Mouse (Mus musculus) right cerebral cortex, postnatal 25 days (tissue): ENCODE results near the gene Rap1a.

ENCODE experiments used
- DNase-seq: peaks from one replicate; pipeline ENCODE4 v3.0.0; 2022

Rap1a gene

GRCm38 (mm10) chr3:105801191-105802166, at the start of gene Rap1a:
TSS of gene Rap1a (minus strand) at chr3:105801336.
- DNase-seq = peak; percentile 80

GRCm38 (mm10) chr3:105846294-105847069, 45.3 kb upstream of the Rap1a start:
- DNase-seq = no peak

- no peak for DNase-seq
These were observed 38.7 kb upstream of the Rap1a start for GRCm38 (mm10) chr3:105839836-105840235.

GRCm38 (mm10) chr3:105838655-105839054, 37.5 kb upstream of the Rap1a start:
- no peak for DNase-seq

- DNase-seq = no peak
These were observed 35.7 kb upstream of the Rap1a start for GRCm38 (mm10) chr3:105836883-105837282.

GRCm38 (mm10) chr3:105835875-105836274, 34.7 kb upstream of the Rap1a start:
- DNase-seq = no peak

GRCm38 (mm10) chr3:105831584-105831983, 30.4 kb upstream of the Rap1a start:
- no peak for DNase-seq

GRCm38 (mm10) chr3:105825501-105826161, 24.5 kb upstream of the Rap1a start:
- no peak for DNase-seq

GRCm38 (mm10) chr3:105824704-105825103, 23.6 kb upstream of the Rap1a start:
- no peak for DNase-seq

GRCm38 (mm10) chr3:105824103-105824502, 23.0 kb upstream of the Rap1a start:
- DNase-seq = no peak

GRCm38 (mm10) chr3:105823609-105824008, 22.5 kb upstream of the Rap1a start:
- no peak for DNase-seq

GRCm38 (mm10) chr3:105821504-105821903, 20.4 kb upstream of the Rap1a start:
- DNase-seq = no peak

GRCm38 (mm10) chr3:105820272-105820671, 19.1 kb upstream of the Rap1a start:
- DNase-seq = no peak

GRCm38 (mm10) chr3:105818130-105819004, 17.2 kb upstream of the Rap1a start:
- no peak for DNase-seq

- no peak for DNase-seq
These were observed 15.0 kb upstream of the Rap1a start for GRCm38 (mm10) chr3:105816089-105816488.

GRCm38 (mm10) chr3:105815236-105815904, 14.2 kb upstream of the Rap1a start:
- DNase-seq = no peak

- DNase-seq = no peak
These were observed 10.0 kb upstream of the Rap1a start for GRCm38 (mm10) chr3:105811146-105811545.

GRCm38 (mm10) chr3:105808179-105809037, 7.3 kb upstream of the Rap1a start:
- no peak for DNase-seq

- DNase-seq = no peak
These were observed 6.5 kb upstream of the Rap1a start for GRCm38 (mm10) chr3:105807672-105808071.

- DNase-seq = no peak
These were observed 5.5 kb upstream of the Rap1a start for GRCm38 (mm10) chr3:105806519-105807249.
